Mouse (Mus musculus) spleen, adult 2 months (tissue): ENCODE data around the gene A930004D18Rik. TPM values are rescaled to one million over a fixed set of nuclear protein-coding genes. Genes with fewer than 3 reads are reported as not detected.

Source experiments
- DNase-seq, 2 experiments: peaks; one replicate each; pipeline versions ENCODE4 v3.0.0 to v3.0.0-alpha.2; 2012 to 2021; ENCODE audit warnings: low spot score in 2 of 2, low read depth in 1 of 2
- H3K27ac ChIP-seq: fragments of 200-500 bp; 2 replicates; pipeline ENCODE4 v1.5.1; 2012; ENCODE audit warnings: low read length, inconsistent platforms; ENCODE audit not compliant: insufficient read depth
- H3K27me3 ChIP-seq: fragments of 200-500 bp; 2 replicates; pipeline ENCODE4 v1.6.1; 2012; ENCODE audit warnings: mild to moderate bottlenecking, moderate library complexity, low read length, inconsistent platforms; ENCODE audit not compliant: control insufficient read depth, insufficient read depth
- H3K36me3 ChIP-seq: fragments of 200-500 bp; 2 replicates; pipeline ENCODE4 v1.6.1; 2012; ENCODE audit warnings: mild to moderate bottlenecking, low read length, inconsistent platforms; ENCODE audit not compliant: control insufficient read depth, insufficient read depth
- H3K4me1 ChIP-seq: fragments of 200-500 bp; 2 replicates; pipeline ENCODE4 v1.6.1; 2011; ENCODE audit warnings: inconsistent platforms; ENCODE audit not compliant: control insufficient read depth, insufficient read depth, insufficient read length
- H3K4me3 ChIP-seq: fragments of 200-500 bp; 2 replicates; pipeline ENCODE4 v1.5.1; 2011; ENCODE audit warnings: mild to moderate bottlenecking, inconsistent platforms; ENCODE audit not compliant: insufficient read depth, insufficient read length; ENCODE audit errors: extremely low read depth
- CTCF ChIP-seq: fragments of 200-500 bp; IDR thresholded peaks from 2 replicates; pipeline ENCODE4 v1.5.1; 2011; ENCODE audit warnings: mild to moderate bottlenecking, inconsistent platforms; ENCODE audit not compliant: insufficient read depth, insufficient read length, insufficient replicate concordance; ENCODE audit errors: extremely low read depth
- POLR2A ChIP-seq: fragments of 200-500 bp; IDR thresholded peaks from 2 replicates; pipeline ENCODE4 v1.6.1; 2011; ENCODE audit warnings: low read depth, low read length, inconsistent platforms
- WGBS: fragments of 180-500 bp; shearing (Covaris S2); methylation state at CpG from one replicate; pipeline ENCODE4 v1.1.7; 2018; 5-methylcytosine and 5-hydroxymethylcytosine counted together
- polyA plus RNA-seq: library from polyadenylated mRNA; depleted of rRNA; stranded (reverse); fragments of >200 nt; gene quantifications from 2 replicates; pipeline ENCODE4 v1.2.3, GENCODE M21; 2012

Gene A930004D18Rik
- polyA plus RNA-seq, 1 experiment = 1.1 TPM

DNA sequence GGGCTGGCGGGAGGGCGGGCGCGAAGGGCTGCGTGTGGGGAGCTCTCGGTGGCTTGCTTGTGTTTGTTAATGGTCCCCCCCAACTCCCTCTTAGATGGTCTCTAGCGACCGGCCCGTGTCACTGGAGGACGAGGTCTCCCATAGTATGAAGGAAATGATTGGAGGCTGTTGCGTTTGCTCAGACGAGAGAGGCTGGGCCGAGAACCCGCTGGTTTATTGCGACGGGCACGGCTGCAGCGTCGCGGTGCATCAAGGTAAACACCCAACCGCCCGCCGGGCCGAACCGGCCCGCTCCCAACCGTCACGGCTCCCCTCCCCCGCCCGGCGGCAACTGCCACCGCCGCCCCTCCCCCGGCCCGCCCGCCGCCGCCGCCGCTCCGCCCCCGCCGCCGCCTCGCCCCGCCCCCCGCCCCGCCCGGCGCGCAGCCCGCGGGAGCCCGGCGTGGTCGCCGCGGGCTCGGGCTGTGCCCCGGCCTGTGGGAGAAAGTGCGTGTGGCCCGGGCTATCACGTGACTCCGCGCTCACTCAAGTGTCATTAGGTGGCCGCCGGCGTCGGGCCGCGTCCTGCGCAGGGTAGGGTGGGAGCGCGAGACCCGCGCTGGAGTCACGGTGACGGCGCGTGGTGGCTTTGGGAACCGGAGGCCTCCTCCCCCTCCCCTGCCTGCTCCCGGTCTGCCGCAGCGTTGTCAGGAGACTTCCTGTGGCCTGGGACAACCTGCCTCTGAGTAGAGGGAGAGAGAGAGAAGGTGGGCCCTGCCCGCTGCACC, 27.6 kb upstream of the A930004D18Rik start:
- Histone ChIP-seq H3K27me3 (no peaks in the 10 kb centered on the region), H3K4me1 (peaks cover 5% of the 10 kb centered on the region; the same call in 1 of the 2 replicates), H3K36me3 (no peaks in the 10 kb centered on the region; the same call in 1 of the 2 replicates), H3K27ac (peak overlapping the region; percentile 91), H3K4me3 (peak overlapping the region; percentile 89)
- peak; percentile 31 to 68 for DNase-seq
- no peak for TF ChIP-seq CTCF
- TF ChIP-seq POLR2A = 0 out of 2 replicates have a peak, but pooled peaks have one; percentile 37
- under 1% methylated on average over 50 of the region's 85 CpGs for WGBS

DNA sequence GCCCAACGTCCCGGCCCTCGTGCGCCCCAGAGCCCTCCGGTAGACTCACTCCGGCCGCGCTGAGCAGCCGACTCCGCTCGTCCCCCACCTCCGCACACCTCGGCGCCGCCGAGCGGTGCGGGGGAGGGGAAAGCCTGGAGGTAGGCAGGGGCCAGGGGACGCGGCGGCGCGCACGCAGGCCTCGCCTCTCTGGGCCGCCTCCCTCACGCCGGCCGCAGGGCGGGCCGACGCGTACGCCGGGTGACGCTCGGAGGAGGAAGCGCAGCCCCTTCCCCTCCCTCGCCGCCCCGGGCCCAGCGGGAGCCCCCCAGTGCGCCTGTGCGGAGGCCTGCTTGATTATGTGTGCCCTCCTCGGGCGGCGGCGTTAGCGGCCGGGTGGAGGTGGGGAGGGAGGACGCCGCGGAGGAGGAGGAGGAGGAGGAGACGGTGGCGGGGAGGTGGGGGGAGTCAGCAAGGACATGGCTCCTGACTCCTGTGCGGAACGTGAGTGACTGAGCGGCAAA, 26.9 kb upstream of the A930004D18Rik start:
- peak; percentile 81 to 88 for DNase-seq
- WGBS = under 1% methylated on average over 57 of the region's 58 CpGs
- no peaks in the 10 kb centered on the region for H3K27me3 ChIP-seq
- H3K4me3 ChIP-seq = peak overlapping the region; percentile 89
- TF ChIP-seq POLR2A (peak; percentile 77), CTCF (no peak)
- H3K36me3 ChIP-seq = no peaks in the 10 kb centered on the region; the same call in 1 of the 2 replicates
- peaks cover 5% of the 10 kb centered on the region; the same call in 1 of the 2 replicates for H3K4me1 ChIP-seq
- H3K27ac ChIP-seq = peak overlapping the region; percentile 91

- Histone ChIP-seq H3K36me3 (no peaks in the 10 kb centered on the region; the same call in 1 of the 2 replicates), H3K4me1 (peaks cover 5% of the 10 kb centered on the region; the same call in 1 of the 2 replicates), H3K27me3 (no peaks in the 10 kb centered on the region), H3K4me3 (peak overlapping the region; percentile 89), H3K27ac (peak overlapping the region; percentile 91)
- under 1% methylated on average over 18 of the region's 18 CpGs for WGBS
- peak in 1 of 2 experiments; percentile 49 for DNase-seq
- no peak for TF ChIP-seq CTCF
- no peak for TF ChIP-seq POLR2A
These were observed 26.3 kb upstream of the A930004D18Rik start for GRCm38 (mm10) chr2:18063763-18064251.

- no peak overlapping the region for H3K4me3 ChIP-seq
These were observed 22.9 kb upstream of the A930004D18Rik start for GRCm38 (mm10) chr2:18060396-18060795.

DNA sequence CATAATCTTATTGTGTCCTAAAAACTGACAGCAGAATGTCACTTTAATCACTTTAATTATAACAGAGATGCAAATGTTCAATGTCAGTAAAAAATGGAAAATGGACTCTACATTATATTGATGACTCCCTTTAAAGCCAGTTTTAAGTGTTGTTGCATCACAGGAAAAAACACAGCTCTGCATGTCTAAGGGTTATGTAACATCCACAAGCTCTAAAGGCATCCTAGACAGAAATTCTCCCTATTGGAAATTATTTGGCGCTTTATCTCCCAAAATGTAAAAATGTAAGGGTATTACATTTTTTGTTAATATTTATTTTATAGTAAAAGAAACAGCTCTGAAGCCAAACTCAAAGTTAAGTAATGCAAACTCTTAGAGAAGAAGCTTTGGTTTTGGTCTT, 22.4 kb upstream of the A930004D18Rik start:
- Histone ChIP-seq H3K4me3 (no peak overlapping the region), H3K36me3 (no peaks in the 10 kb centered on the region), H3K27ac (no peak overlapping the region), H3K27me3 (no peaks in the 10 kb centered on the region), H3K4me1 (no peaks in the 10 kb centered on the region)
- no peak for DNase-seq
- TF ChIP-seq POLR2A (no peak), CTCF (no peak)
- WGBS = 94% methylated on average over 1 of the region's 1 CpGs

More at GRCm38 (mm10) chr2:18060396-18060795, 22.9 kb upstream of the A930004D18Rik start:
- Histone ChIP-seq H3K4me1 (peaks cover 2% of the 10 kb centered on the region; the same call in 1 of the 2 replicates), H3K36me3 (no peaks in the 10 kb centered on the region; the same call in 1 of the 2 replicates), H3K27ac (no peak overlapping the region), H3K27me3 (no peaks in the 10 kb centered on the region)
- no peak for TF ChIP-seq CTCF
- no peak for DNase-seq
- 95% methylated on average over 1 of the region's 1 CpGs for WGBS

- H3K27me3 ChIP-seq = no peaks in the 10 kb centered on the region
- no peak for DNase-seq
- H3K27ac ChIP-seq = no peak overlapping the region
- TF ChIP-seq POLR2A = no peak
- TF ChIP-seq CTCF = no peak
- WGBS = 88% methylated on average over 2 of the region's 2 CpGs
- no peaks in the 10 kb centered on the region for H3K36me3 ChIP-seq
- no peak overlapping the region for H3K4me3 ChIP-seq
- no peaks in the 10 kb centered on the region for H3K4me1 ChIP-seq
These were observed 21.5 kb upstream of the A930004D18Rik start for GRCm38 (mm10) chr2:18059063-18059462.
